Mouse (Mus musculus) adrenal gland, postnatal 4 days (tissue): ENCODE data around the gene BC049762. TPM values are rescaled to one million over a fixed set of nuclear protein-coding genes. Genes with fewer than 3 reads are reported as not detected.

Experiments
- DNase-seq, 2 experiments: peaks; one replicate each; pipeline ENCODE4 v3.0.0; 2021 to 2022; ENCODE audit warnings: low spot score in 2 of 2, mixed read lengths in 2 of 2
- long read RNA-seq, 2 experiments: library from polyadenylated mRNA; stranded (forward); transcript quantifications; one replicate each; pipeline ENCODE4 v2.0.0; 2021
- total RNA-seq, 2 experiments: library from RNA; stranded (reverse); gene quantifications; 2 replicates each; pipeline ENCODE4 v1.2.3; 2021

BC049762 gene
- under 1 TPM; 0.37 to 0.59 TPM for total RNA-seq
- long read RNA-seq, experiment 1, partial matches to known transcripts, result 0 of 2 reads
- long read RNA-seq, experiment 1, other reads (novel, unspliced or antisense), result 1 of 2 reads
- long read RNA-seq, experiment 2, partial matches to known transcripts, result 0 of 2 reads
- long read RNA-seq, experiment 2, other reads (novel, unspliced or antisense), result 2 of 2 reads

GRCm38 (mm10) chr11:51262342-51263285, at the start of gene BC049762:
Gene BC049762 (minus strand): TSS chr11:51263046.
- DNase-seq, result peak; percentile 97 to 98

DNA sequence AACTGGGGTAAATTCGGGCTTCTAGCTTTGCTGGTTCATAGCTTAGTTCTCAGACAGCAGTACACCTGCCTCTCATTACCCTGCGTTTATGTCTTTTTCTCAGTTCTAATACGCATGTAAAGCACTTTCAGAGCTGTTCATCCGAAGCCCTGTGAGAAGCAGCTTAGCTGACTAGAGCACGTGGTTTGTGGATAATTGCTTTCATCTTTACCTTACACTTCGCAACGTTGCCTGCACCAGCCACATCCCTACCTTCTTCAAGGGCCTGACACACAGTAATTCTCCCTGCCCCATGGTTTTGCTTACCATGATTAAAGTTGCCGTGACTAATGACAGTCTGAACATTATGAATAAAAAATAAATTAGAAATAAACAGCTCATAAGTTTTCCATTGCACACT, 49.0 kb upstream of the BC049762 start:
- DNase-seq, result no peak

- DNase-seq, result no peak
Observed at GRCm38 (mm10) chr11:51308306-51308705, 45.5 kb upstream of the BC049762 start.

DNA sequence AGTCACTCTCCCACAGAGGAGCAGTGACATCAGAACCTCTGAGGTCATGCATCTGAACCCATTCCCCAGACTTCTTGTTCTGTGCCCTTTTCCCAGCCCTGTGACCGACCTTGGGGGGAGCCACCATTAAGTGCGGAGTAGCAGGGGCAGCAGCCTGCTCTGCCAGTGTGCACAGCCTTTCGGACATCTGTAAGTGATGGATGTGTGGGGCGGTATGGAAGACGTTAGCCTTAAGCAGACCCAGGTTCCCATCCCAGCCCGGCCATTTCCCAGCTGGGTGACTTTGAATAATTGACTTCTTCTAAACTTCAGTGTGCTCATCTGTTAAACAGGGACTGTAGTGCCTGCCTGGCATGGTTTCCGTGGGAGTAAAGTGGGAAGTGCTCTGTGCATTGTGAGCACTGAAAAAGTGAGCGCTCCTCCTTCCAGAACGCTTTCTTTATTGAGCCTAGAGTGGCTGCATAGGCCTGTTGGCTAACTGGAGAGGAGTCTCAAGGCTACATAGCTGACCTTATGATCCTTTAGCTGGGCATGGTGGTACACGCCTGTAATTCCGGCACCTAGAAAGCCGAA, 41.2 kb upstream of the BC049762 start:
- DNase-seq, result no peak

DNA sequence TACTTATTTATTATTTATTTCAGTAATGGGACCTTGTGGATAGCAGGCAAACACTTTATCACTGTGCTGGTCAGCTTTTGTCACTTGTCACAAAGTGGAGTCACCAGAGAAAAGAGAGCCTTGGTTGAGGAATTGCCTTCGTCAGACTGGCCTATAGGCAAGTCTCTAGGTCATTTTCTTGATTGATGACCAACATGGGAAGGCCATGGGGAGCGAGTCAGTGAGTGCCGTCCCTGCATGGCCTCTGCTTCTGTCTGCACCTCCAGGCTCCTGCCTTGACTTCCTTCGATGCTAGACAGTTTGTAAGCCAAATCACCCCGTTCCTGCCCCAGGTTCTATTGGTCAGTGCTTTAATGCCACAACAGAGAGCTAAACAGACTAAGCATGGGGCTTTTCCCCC, 39.5 kb upstream of the BC049762 start:
- DNase-seq, result no peak

- DNase-seq, result no peak
Observed at GRCm38 (mm10) chr11:51298691-51299090, 35.8 kb upstream of the BC049762 start.

GRCm38 (mm10) chr11:51295742-51296141, 32.9 kb upstream of the BC049762 start:
- no peak for DNase-seq

GRCm38 (mm10) chr11:51293956-51294530, 31.2 kb upstream of the BC049762 start:
- DNase-seq, result no peak

DNA sequence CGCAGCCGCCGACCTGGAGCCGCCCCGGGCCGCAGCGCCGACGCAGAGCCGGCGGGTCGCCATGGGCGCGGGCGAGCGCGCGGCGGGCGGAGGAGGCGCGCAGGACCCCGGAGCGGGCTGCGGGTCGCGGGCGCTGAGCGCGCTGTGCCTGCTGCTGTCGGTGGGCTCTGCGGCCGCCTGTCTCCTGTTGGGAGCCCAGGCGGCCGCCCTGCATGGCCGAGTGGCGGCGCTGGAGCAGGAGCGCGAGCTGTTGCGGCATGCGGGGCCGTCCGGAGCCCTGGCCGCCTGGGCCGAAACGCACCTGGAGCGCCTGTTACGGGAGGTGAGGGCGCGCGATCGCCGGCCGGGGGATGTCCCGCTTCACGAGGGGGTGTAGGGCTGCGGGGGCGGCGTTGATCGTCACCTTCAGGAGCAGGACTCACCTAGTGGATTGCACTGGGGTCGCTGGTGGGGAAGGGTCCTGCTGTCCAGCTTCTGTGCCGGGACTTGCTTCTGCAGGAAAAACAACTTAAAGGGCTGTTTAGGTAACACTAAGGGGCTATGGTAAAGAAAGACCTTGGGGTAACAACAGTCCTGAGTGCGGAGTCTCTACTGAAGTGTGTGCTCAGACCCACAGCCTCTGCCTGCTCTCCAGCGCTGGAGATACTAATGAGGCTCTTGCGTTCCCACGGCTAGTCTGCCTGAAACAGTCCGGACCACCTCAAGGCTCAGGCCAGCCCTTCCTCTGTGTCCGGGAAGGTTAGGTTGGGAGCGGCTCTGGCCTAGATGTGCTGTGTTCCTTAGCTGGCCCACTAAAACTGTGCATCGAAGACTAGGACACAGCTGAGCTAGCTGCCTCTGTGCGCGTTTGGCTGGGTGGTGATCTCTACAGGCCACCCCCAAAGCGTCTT, 27.5 kb upstream of the BC049762 start:
- peak in 1 of 2 experiments; percentile 15 for DNase-seq

DNA sequence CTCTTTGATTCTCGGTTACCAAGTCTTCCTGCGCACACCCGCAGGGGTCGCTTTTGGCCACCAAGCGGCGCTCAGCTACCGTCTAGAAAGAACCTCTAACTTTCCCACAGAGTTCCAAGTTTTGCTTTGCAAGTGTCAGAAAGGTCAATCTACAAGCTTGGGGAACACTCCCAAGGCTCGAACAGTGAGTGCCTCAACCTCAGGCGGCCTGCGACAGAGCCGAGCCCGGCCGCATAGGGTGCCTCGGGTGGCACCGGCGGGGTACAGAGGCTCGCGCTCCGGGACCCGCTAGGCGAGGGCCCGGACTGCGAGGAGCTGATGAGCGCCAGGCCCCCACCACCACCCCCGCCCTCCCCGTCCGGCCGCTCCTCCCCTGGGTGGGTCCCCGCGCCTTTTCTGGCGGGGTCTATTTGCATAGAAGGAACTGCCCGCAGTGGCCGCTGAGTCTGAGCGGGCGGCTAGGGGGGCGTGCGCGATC, 26.8 kb upstream of the BC049762 start, which contains the start of gene Col23a1:
Col23a1 (plus strand) TSS at position 357 of the 478 bp plus-strand sequence.
- peak; percentile 53 to 60 for DNase-seq

DNA sequence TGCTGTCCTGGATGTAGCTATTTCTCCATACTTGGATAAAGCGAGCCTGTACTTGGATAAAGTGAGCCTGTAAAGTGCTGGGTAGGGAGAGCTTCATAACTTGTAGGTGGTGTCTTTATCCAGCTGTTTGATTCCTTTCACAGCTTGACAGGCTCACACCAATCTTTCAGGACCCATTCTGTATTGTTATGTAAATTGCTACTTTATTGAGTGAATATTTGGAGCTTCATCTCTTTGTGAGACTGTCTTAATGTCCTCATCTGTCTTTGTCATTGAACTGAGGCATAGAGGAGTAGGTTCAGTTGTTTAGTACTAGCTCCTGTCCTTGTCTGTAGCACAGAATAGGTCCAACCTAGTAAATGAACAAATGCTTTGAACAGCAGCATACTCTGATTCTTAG, 11.6 kb upstream of the BC049762 start:
- no peak for DNase-seq

GRCm38 (mm10) chr11:51265326-51265725, 2.5 kb upstream of the BC049762 start:
- no peak for DNase-seq

- no peak for DNase-seq
Observed at GRCm38 (mm10) chr11:51264352-51264751, 1.5 kb upstream of the BC049762 start.

DNA sequence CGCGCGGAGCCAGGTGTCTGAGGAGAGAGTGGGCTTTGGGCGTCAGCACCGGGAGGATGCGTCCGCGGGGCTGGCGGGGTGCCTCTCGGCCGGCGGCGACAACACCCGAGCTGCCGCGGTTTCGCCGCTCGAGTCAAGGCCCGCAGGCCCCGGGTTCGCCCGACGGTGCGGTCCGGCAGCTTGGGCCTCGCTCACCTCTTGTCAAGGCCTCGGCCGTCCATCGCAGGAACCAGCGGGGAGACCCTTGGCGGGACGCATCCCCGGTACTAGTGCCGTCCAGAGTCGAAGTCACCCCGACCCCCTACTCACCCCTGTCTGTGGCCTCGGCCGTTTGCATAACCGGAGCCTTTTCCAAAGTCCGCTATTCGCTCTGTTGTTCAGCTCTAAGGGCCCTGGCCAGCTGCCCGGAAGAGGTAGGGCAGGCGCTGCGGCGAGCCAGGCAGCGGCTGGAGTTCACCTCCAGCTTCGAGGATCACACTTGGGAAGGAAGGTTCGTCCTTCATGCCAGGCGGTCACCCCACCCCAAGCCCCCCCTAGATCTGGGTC, 513 bp upstream of the BC049762 start:
- peak; percentile 52 to 53 for DNase-seq

DNA sequence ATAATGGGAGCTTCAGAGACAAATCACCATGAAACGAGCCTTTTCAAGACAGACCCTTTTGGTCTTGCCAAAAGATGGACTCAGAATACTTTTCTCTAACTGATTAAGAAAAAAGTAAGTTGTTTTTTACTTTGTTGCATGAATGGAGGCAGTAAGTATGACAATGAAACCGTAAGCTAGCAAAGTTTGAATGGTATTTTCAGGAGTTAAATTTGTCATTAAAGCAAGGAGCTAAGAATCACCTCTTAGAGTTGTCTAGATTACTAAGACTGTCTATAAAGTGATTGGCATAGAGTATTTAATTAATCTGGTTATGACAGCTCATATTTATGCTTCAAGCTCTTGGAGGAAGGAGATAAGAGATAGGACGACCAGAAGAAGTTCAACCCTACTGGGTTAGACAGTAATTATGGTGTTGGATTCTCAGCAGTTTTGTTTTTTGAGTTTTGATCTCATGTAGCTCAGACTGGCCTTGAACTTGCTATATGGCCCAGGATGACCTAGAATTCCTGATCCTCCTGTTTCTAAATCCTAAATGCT, 1.1 kb downstream of the BC049762 start, which contains the start of gene Clk4:
Clk4 (plus strand) TSS at position 51 of the 540 bp plus-strand sequence.
- DNase-seq, result no peak

GRCm38 (mm10) chr11:51257006-51257405, 5.8 kb downstream of the BC049762 start:
- DNase-seq, result no peak

GRCm38 (mm10) chr11:51242897-51243296, 19.9 kb downstream of the BC049762 start:
- no peak for DNase-seq

DNA sequence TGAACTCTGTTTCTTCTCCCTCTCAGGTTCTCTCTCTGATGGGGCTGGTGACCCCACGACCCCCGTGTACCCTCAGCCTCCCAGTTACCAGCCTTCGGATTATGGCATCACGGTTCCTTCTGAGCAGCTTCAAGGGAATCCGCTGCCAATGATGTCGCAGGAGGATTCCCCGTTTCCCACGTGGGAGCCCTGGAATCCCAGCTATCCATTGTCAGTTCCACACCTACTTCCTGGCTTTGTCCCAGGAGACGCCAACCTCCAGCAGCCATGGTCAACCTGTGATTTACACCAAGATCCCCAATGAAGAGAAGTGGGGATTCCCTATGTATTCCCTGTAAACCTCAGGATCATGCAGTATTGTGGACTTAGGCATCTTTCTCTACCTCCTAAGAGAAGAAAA, 28.2 kb downstream of the BC049762 start:
- DNase-seq, result no peak

GRCm38 (mm10) chr11:51227104-51227503, 35.7 kb downstream of the BC049762 start:
- no peak for DNase-seq

GRCm38 (mm10) chr11:51220308-51220707, 42.5 kb downstream of the BC049762 start, which contains the start of gene Gm12569:
Gene Gm12569 (plus strand): TSS chr11:51220473.
- no peak for DNase-seq
